Mouse (Mus musculus): Measurements from ENCODE around the gene Csdc2.
"Not testable (repeated sequence)": the region's sequence is repeated elsewhere in the genome, so short reads cannot be mapped to it uniquely, and the experiment has no call there.

The Csdc2 gene

GRCm38 (mm10) chr15:81936679-81937078 is at the start of gene Csdc2:
Csdc2 (plus strand) TSS chr15:81936759.
- DNase-seq = no peak

DNA sequence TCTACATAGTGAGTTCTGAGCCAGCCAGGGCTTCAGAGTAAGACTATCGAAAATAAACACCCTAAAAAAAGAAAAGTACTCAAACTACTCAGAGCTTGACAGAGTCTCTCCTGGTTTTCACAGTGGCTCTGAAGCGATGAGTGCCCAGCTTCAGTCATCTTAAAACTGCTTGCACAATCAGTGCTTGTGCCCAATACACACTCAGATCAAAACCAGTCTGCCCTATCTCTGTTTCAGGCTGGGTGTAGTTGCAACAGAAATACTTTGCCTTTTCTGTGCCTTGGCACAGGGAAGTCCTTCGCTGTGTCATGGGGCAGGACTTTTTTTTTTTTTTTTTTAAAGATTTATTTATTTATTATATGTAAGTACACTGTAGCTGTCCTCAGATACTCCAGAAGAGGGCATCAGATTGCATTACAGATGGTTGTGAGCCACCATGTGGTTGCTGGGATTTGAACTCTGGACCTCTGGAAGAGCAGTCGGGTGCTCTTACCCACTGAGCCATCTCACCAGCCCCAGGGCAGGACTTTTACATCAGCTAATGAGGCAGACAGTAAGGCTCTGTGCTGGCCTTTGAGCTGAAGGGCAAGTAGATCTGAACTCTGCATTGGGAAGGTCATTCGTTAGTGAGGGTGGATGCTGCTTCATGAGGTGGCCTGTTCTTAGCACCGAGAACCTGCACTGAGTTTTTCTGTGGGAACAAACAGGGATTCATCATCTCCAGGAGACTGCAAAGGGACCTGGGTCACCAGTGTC is 49.6 kb upstream of the Csdc2 start:
- no peak for DNase-seq

DNA sequence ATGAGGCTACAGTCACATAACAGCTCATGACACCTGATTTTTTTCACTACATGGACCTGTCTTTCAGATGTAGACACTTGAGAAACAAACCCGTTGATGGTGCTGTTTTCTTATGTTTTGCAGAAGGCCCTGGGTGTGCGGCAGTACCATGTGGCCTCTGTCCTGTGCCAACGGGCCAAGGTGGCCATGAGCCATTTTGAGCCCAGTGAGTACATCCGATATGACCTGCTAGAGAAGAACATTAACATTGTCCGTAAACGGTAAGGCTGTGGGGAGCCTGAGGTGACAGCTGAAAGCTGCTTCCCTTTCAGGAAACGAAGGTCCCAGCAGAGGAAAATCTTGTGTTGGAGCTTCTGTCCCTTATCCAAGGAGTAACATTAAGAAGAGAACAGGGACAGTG is 47.4 kb upstream of the Csdc2 start:
- DNase-seq = no peak

DNA sequence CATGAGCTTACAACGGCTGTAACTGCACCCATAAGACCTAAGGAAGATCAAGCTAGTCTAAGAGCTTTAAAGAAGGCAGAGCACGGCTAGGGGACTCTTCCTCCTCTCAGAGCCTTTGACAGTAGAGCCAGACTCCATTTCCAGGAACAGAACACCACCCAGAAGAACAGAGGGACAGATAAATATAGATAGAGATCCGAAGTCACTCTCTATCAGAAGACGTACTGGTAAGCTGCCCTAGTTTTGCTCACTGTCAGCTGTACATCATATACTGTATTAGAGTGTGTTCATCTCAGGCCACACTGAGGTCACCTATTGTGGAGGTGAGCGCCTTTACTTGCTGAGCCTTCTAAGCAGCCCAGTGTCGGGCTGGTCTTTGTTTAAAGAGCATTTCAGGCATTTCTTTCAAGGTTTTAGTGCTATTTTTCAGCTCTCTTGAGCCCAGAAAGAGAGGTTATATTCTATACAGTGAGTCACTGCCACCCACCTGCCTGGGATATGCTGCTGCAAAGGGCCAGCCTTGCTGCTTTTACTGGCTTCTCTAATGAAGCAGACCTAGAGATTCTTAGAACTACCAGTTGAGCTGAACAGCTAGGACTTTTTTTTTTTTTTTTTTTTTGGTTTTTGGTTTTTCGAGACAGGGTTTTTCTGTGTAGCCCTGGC is 45.3 kb upstream of the Csdc2 start:
- no peak for DNase-seq

DNA sequence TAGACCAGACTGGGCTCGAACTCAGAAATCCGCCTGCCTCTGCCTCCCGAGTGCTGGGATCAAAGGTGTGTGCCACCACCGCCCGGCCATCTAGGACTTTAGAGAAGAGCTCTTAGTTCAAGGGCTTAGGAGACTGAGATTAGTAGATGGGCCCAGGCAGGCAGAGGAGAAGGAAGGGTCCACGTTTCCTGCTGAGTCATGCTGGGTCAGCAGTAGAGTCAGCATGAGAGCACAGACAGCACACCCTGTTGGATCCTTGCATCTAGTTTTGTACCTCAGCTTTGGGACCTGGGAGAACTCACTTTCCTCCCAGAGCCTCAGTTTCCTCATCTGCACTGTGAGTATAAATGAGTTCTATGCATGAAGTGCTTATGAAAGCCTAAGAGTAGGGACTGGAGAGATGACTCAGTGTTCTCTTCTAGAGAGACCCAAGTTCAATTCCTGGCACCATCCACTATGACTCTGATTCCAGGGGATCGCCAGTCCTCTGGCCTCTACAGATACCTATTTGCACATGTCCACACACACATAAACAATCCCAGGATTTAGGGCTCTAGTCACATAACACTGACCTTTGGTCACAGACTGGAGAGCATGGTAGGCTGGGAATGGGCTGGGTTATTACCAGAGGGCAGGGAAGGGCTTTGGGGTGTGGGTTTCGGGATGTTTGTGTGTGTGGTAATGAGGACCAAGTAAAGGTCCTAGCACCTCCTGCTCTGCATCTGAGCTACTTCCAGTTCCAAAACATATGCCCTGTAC is 44.6 kb upstream of the Csdc2 start:
- no peak for DNase-seq

DNA sequence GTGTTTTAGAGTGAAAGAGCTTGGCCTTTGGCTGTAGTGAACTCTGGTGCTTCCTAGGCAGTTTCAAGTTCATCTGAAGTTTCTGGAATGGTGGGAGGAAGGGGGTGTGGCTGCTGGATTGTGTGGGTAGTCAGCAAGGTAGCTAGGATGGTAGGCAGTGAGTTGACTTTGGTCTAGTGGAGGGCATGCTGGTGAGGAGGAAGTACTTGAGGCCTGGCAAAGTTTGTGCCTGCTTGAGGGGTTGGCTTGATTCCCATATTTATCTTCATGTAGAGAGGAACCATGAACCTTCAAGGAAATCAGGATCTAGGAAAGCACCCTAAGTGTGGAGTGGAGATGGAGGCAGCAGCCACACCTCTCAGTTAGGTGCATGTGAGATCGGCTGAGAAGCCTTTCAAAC is 42.6 kb upstream of the Csdc2 start:
- no peak for DNase-seq

DNA sequence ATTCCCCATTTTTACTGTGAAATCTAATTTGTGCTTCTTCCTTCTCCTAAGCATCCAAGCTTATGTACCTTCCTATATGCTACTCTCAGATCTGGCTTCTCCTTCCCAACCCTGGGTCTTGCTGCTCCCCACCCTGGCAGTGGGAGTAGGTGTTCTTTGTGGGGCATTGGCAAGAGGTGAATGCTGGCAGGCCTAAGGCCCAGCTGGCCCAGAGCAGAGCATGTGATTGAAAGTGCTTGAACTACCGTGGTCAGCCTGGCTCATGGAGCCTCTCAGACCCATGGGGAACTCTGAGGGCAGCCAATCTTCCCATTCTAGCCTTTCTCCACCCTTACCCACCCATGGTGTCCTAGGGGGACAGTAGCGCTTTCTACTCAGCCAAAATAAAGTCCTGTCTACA is 40.2 kb upstream of the Csdc2 start:
- no peak for DNase-seq

GRCm38 (mm10) chr15:81897607-81898285 is 38.8 kb upstream of the Csdc2 start:
- DNase-seq = no peak

DNA sequence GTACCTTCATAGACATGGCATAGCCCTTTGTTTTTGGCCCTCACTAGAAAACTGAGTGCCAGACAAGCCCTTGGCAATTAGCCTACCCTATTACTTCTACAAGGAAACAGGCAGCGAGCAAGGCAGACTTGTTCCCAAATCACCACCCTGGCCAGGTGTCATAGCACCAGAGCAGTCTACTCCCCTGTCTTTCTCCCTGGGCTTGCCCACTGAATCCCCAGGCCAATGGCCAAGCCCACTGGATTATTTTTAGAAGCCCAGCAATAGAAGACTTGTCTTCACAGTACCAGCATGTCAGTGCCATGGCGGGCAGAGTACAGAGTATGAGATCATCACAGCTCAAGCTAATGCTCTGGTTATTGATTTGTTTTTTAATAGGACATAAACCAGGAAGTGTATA is 37.8 kb upstream of the Csdc2 start:
- no peak for DNase-seq

DNA sequence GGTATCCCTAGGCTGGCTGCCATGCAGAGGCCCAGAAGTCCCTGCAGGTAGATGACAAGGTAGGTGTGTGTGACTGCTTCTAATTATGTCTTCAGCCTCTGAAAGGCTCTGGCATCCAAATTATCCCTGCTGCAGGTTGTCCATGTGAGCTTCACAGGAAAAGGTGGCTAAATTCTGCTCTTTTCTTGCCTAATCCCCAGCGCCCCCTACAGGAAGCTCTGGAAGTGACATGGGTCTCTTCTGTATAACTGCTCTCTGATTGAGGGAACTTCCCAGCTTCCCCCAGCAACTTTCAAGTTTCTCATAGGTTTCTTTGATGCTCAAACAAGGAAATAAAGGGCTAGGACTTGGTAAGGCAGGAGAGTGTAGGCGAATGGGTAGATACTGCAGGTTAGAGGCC is 31.6 kb upstream of the Csdc2 start:
- DNase-seq = peak; percentile 63 to 70

DNA sequence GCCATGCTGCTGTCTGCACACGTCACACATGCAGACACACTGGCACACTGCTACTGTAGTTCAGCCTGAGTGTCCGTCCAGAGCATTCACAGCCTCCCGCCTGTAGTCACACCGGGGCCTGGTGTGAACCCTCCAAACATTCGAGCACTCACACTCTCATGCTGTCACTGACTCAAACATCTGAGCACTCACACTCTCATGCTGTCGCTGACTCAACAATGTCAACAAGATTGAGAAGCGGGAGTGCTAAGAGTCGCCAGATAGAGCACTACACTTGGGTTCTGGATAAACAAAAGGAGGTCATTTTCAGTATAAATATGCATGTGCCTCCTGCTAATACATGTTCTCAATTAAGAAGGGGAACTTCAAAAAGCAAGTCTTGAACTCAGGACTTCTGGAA is 28.6 kb upstream of the Csdc2 start:
- no peak for DNase-seq

DNA sequence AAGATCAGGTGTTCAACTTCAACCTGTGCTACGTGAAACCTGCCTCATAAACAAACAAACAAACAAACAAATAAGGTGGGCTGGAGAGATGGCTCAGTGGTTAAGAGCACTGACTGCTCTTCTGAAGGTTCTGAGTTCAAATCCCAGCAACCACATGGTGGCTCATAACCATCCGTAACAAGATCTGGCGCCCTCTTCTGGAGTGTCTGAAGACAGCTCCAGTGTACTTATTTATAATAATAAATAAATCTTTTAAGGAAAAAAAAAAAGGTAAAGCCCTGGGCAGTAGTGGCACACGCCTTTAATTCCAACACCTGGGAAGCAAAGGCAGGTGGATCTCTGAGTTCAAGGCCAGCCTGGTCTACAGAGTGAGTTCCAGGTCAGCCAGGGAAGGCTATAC is 27.8 kb upstream of the Csdc2 start:
- not testable (repeated sequence) for DNase-seq

DNA sequence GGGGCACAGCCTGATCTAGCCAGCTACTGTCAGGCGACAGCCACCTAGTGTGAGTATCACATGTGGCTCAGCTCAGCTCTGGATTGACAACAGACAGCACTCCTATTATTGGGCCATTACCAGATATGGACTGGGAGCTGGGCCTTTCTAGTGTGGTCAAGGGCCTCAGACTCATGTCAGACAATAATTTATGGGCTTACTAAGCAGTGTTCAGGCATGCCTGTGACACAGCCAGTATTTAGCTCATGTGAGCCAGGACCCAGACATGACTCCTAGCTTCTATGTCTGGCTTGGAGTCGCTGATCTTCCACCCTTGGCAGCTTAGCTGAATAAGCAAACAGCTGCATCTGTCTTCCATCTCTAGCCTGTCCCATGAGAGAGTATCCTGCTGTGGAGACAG is 24.1 kb upstream of the Csdc2 start:
- no peak for DNase-seq

DNA sequence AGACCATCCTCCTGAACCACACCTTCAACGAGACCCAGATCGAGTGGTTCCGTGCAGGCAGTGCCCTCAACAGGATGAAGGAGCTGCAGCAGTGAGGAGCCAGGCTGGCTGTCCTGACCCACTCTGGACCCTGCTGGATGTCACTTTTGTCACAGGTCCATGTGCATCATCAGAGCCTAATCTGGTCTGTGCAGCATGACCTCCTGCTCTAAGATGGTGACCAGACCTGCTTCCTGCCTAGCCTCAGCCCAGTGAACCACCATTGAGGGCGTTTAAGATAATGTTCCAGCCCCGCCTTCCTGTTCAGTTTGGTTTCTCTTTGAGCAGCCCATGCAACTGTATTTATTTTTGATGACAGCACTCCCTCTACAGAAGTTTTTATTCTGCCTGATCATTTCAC is 21.9 kb upstream of the Csdc2 start:
- no peak for DNase-seq

- no peak for DNase-seq
These were observed 20.9 kb upstream of the Csdc2 start for GRCm38 (mm10) chr15:81915663-81916062.

GRCm38 (mm10) chr15:81917201-81917600 is 19.4 kb upstream of the Csdc2 start:
- DNase-seq = no peak

DNA sequence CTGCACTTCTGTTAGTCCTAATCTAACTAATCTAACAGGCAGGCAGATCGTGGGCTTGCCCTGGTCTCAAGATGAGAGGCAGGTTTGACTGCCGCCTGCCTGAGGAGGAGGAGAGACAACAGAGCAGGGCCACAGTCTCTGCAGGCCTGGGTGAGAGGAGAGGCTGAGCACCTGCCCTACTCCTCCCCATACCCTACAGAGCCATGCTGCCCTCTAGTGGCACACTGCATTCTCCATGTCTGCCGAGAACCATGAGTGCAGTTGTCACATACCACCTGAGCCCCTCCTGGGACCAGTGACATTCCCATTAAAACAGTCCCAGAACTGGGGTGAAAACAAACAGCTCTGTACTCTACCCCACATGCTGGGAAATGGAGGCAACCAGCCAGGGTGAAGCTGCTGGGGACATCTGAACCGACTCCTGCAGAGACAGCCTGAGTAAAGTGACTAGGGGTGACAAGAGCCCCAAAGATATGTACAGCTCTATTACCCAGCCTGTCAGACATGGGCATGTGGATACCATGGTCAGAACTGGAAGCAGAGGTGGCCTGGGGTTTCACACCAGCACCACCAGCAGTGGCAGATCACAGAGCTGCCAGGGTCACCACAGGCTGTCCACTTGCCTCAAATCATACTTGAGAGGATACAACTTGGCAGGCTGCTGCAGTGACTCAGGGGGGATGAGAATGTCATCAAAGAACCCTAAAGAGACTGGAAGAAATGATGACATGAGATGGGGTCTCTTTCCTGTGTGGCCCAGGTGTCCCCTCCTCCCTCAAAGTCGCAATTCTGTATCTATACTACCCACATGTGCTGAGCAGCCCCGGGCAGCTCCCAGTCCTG is 18.7 kb upstream of the Csdc2 start:
- DNase-seq = peak; percentile 75 to 81

DNA sequence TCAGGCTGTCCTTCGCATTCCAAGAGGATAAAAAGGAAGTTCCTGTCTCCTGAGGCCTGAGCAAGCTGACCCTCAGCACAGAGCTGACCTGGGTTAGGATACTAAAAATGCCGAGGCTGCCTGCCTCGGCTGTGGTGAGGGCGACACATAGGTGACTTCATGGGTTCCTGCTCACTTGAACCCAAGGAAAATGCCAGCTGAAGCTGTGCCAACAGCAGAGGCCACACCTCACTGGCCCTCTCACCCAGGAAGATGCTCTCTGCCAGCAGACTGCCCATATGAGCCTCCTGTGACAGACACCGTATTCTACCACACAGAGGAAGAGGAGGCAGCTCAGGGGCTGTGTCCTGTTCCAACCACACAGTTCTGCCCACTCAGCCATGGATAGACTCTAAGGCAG is 17.5 kb upstream of the Csdc2 start:
- no peak for DNase-seq

DNA sequence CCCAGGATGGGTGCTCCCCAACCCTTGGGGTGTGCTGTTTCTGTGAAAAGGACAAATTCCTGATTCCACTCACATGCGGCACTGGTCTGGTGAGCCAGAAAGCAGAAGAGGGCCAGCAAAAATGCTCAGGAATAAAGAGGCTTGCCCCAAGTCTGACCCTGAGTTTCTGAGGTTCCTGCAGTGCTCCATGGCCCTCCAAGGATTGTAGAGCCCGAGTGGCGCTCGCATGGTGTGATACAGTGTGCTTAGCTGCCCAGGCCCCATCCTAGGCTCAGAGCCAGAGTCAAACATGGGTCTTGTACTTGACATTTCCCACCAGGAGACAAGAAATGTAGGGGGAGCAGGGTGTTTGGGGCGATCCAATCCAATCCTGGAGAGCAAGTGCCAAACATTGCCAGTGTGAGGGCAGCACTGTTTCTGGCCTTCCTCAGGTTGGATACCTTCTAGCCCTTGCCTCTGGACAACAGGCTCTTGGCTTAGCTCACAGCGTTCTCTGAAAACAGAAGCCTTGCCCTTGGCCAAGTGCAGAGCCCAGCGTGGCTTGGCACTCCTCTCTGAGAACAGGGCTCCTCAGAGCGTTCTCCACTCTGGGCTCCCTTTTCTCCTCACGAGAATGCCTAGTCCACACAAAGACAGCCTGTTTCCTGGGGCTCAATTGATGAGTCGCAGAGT is 15.9 kb upstream of the Csdc2 start:
- DNase-seq = no peak

DNA sequence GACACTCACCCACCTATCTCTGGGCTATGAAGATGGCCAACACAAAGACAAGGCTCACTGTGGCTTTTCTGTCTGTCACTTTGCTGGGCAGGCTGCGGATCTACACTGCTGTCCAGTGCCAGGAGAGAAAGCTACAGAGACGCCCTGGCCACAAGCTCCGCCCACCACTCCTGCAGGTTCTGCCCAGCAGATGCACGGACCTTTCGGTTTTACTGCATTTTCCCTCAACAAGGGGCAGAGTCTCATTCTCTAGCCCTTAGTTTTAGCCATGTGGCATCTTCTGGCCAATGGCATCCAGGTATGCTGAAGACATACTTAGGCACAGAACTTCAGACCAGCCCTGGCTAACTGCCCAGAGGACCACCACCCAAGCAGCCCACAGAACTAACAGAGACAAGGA is 15.3 kb upstream of the Csdc2 start:
- DNase-seq = no peak

- DNase-seq = no peak
These were observed 11.6 kb upstream of the Csdc2 start for GRCm38 (mm10) chr15:81924933-81925332.
